7 mouse cellular contexts compared by ENCODE assay signal in the genomic region with DNA sequence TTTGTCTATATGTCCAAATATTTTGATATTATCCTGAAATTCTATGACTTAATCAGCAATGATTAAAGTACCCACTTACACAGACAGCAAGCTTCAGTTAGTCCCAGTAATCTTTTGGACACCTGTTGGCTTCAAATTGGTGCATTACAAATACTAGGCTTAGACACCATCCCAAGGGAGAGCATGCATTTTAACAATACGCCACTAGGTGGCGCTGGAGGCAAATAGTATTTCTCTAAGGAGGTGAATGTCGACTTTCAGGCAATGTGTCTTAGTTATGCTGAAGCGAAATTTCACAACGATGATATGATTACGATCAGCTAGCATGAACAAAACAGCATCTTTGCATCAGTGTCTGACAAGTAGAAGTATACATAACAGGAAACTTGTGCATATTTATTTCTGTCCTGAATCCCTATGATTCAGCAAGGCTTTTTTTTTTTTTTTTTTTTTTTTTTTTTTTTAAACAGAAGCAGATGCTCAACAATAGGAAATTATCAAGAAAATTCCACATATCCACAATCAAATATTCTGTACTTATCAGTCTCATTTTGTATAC.
DNase-seq lines count a peak whose midpoint lies in the region; ATAC-seq lines count a peak whose summit lies in the region.

No protein-coding gene starts in this region.

- peak; percentile 99 for ATAC-seq in megakaryocyte progenitor cell, adult 5-6 weeks (replicated peaks; ENCODE audit: poor library complexity)

- DNase-seq in adipocyte (ENCODE audit: low spot score): peak; percentile 81
- peak; percentile 82 for DNase-seq in cerebellum, adult 9-11 months
- peak; percentile 71 to 93 for DNase-seq in frontal cortex, postnatal 14 days (ENCODE audit: low spot score in 2 of 2)
- peak; percentile 79 for DNase-seq in hindlimb bud, embryonic 11.5 days (ENCODE audit: extremely low spot score, low read depth, low spot score)
- peak; percentile 88 for DNase-seq in left cerebral cortex, adult 11 months (ENCODE audit: low spot score)
- peak; percentile 95 for DNase-seq in right cerebral cortex, postnatal 4 days

Comparison
In these comparisons a context has a peak if more than half of its experiments do, and no peak if none do; other contexts are left out.
1. Peak in every context shown above with its lines: DNase-seq and ATAC-seq.